Comparison of ENCODE assay signal across 7 mouse cellular contexts in genomic region chr11:69332713-69333253, GRCm38 (mm10). TPM values are rescaled to one million over a fixed set of nuclear protein-coding genes. Genes with fewer than 3 reads are reported as not detected.
DNase-seq lines count a peak whose midpoint lies in the region; ATAC-seq and TF ChIP-seq lines count a peak whose summit lies in the region.

No protein-coding gene starts in this region.

- H3K27ac ChIP-seq in lung, embryonic 14.5 days (ENCODE audit: low read depth) = no peak overlapping the region
- H3K27ac ChIP-seq in forebrain, embryonic 15.5 days (replicated peaks) = peak overlapping the region; percentile 74
- 0 out of 2 replicates have a peak overlapping the region, but pooled peaks have one; percentile 9 for H3K27ac ChIP-seq in limb, embryonic 14.5 days (replicated peaks; ENCODE audit: low read depth, low read length)
- peak overlapping the region; percentile 61; the same call in 1 of the 2 replicates for H3K27ac ChIP-seq in stomach, embryonic 15.5 days

- no peaks in the 10 kb centered on the region; the same call in 1 of the 2 replicates for H3K4me1 ChIP-seq in lung, embryonic 14.5 days (ENCODE audit: insufficient read depth)
- H3K4me1 ChIP-seq in forebrain, embryonic 15.5 days = peaks cover 16% of the 10 kb centered on the region
- H3K4me1 ChIP-seq in limb, embryonic 14.5 days (ENCODE audit: control insufficient read depth, insufficient read depth, low read length) = peaks cover 15% of the 10 kb centered on the region
- peaks cover 15% of the 10 kb centered on the region for H3K4me1 ChIP-seq in stomach, embryonic 15.5 days

- ATAC-seq in lung, embryonic 14.5 days (ENCODE audit: insufficient read depth) = no peak
- ATAC-seq in forebrain, embryonic 15.5 days (replicated peaks) = no peak
- no peak for ATAC-seq in limb, embryonic 14.5 days (ENCODE audit: low FRiP score, low read depth)
- no peak for ATAC-seq in stomach, embryonic 15.5 days (ENCODE audit: insufficient read depth, low FRiP score, low read depth)
- no peak for ATAC-seq in inflammation-experienced regulatory T-cells, adult 6 months

- H3K36me3 ChIP-seq in lung, embryonic 14.5 days (ENCODE audit: insufficient read depth) = no peaks in the 10 kb centered on the region
- H3K36me3 ChIP-seq in forebrain, embryonic 15.5 days = no peaks in the 10 kb centered on the region
- H3K36me3 ChIP-seq in limb, embryonic 14.5 days (ENCODE audit: control insufficient read depth, insufficient read depth, low read length) = no peaks in the 10 kb centered on the region
- no peaks in the 10 kb centered on the region for H3K36me3 ChIP-seq in stomach, embryonic 15.5 days

- no peak for DNase-seq in lung, embryonic 14.5 days
- DNase-seq in lung, postnatal 25 days (ENCODE audit: low spot score) = no peak
- no peak for DNase-seq in limb, embryonic 14.5 days (ENCODE audit: low spot score)
- DNase-seq in ovary, adult 18-20 months (ENCODE audit: low spot score) = no peak

- TF ChIP-seq CTCF in lung, embryonic 14.5 days (IDR thresholded peaks at IDR 0.05; ENCODE audit: low read depth) = no peak

- WGBS in lung, embryonic 14.5 days = 31% methylated on average over 8 of the region's 8 CpGs
- 49% methylated on average over 8 of the region's 8 CpGs for WGBS in forebrain, embryonic 15.5 days
- 23% methylated on average over 8 of the region's 8 CpGs for WGBS in limb, embryonic 14.5 days
- WGBS in stomach, embryonic 15.5 days = 26% methylated on average over 8 of the region's 8 CpGs

- H3K4me3 ChIP-seq in lung, embryonic 14.5 days (ENCODE audit: low read depth, low read length) = no peak overlapping the region
- H3K4me3 ChIP-seq in forebrain, embryonic 15.5 days = peak overlapping the region; percentile 47
- H3K4me3 ChIP-seq in limb, embryonic 14.5 days (replicated peaks; ENCODE audit: low read length) = peak overlapping the region; percentile 51; the same call in 1 of the 2 replicates
- 0 out of 2 replicates have a peak overlapping the region, but pooled peaks have one; percentile 62 for H3K4me3 ChIP-seq in stomach, embryonic 15.5 days (replicated peaks)

- H3K27me3 ChIP-seq in lung, embryonic 14.5 days (ENCODE audit: insufficient read depth, low read length) = peaks cover 3% of the 10 kb centered on the region; the same call in 1 of the 2 replicates
- H3K27me3 ChIP-seq in forebrain, embryonic 15.5 days = no peaks in the 10 kb centered on the region
- H3K27me3 ChIP-seq in limb, embryonic 14.5 days (ENCODE audit: control insufficient read depth, insufficient read depth, low read length) = 0 out of 2 replicates have a peak, but pooled peaks cover under 1% of the 10 kb centered on the region
- H3K27me3 ChIP-seq in stomach, embryonic 15.5 days (replicated peaks) = no peaks in the 10 kb centered on the region

- no peaks in the 10 kb centered on the region for H3K9me3 ChIP-seq in lung, embryonic 14.5 days (ENCODE audit: low read depth, low read length)
- H3K9me3 ChIP-seq in forebrain, embryonic 15.5 days = no peaks in the 10 kb centered on the region
- no peaks in the 10 kb centered on the region for H3K9me3 ChIP-seq in limb, embryonic 14.5 days (ENCODE audit: control insufficient read depth, low read length)
- H3K9me3 ChIP-seq in stomach, embryonic 15.5 days = no peaks in the 10 kb centered on the region

- TF ChIP-seq POLR2A in limb, embryonic 14.5 days (IDR thresholded peaks at IDR 0.05; ENCODE audit: borderline replicate concordance, extremely low read depth, insufficient read depth, insufficient read length) = no peak

- peak overlapping the region; percentile 62 for H3K4me2 ChIP-seq in lung, embryonic 14.5 days
- peak overlapping the region; percentile 62 for H3K4me2 ChIP-seq in forebrain, embryonic 15.5 days (replicated peaks)
- peak overlapping the region; percentile 62 for H3K4me2 ChIP-seq in limb, embryonic 14.5 days (replicated peaks; ENCODE audit: low read depth, low read length, severe bottlenecking)
- H3K4me2 ChIP-seq in stomach, embryonic 15.5 days = peak overlapping the region; percentile 81

- H3K9ac ChIP-seq in lung, embryonic 14.5 days = peak overlapping the region; percentile 47; the same call in 1 of the 2 replicates
- H3K9ac ChIP-seq in forebrain, embryonic 15.5 days (replicated peaks) = peak overlapping the region; percentile 67; the same call in 1 of the 2 replicates
- H3K9ac ChIP-seq in limb, embryonic 14.5 days (ENCODE audit: low read depth, low read length, severe bottlenecking) = peak overlapping the region; percentile 55; the same call in 1 of the 2 replicates
- no peak overlapping the region for H3K9ac ChIP-seq in stomach, embryonic 15.5 days

RNA-seq across cellular contexts. Expression of gene Kcnab3, which starts 6.7 kb away (rescaled TPM):
- 0.89 and 1.3 TPM in 2 replicates for polyA plus RNA-seq in lung, embryonic 14.5 days (2014; fragmentation: Nextera tagmentation; extraction: Ambion mirVana)
- polyA plus RNA-seq in forebrain, embryonic 15.5 days (2015; fragmentation: Nextera tagmentation; extraction: Ambion mirVana) = 5.1 and 6.2 TPM in 2 replicates
- 4.0 and 4.1 TPM in 2 replicates for polyA plus RNA-seq in limb, embryonic 14.5 days (2012; rRNA removed)
- polyA plus RNA-seq in limb, embryonic 14.5 days (2014; fragmentation: Nextera tagmentation; extraction: Ambion mirVana) = 2.0 and 2.2 TPM in 2 replicates
- polyA plus RNA-seq in stomach, embryonic 15.5 days (2015; fragmentation: Nextera tagmentation; extraction: Ambion mirVana) = 1.3 TPM in 2 replicates
- polyA plus RNA-seq in inflammation-experienced regulatory T-cells, adult 6 months (2017; shearing (Covaris generic)) = 1 to 10 TPM in 1 of 3 experiments, under 1 TPM in 2; 0.34 to 2.0 (median 0.99) TPM

RNA-seq across cellular contexts. Expression of gene Rnf227, which starts 7.5 kb away (rescaled TPM):
- polyA plus RNA-seq in lung, embryonic 14.5 days (2014; fragmentation: Nextera tagmentation; extraction: Ambion mirVana) = 15.2 TPM in 2 replicates
- polyA plus RNA-seq in forebrain, embryonic 15.5 days (2015; fragmentation: Nextera tagmentation; extraction: Ambion mirVana) = 115 and 127 TPM in 2 replicates
- 10.5 and 12.2 TPM in 2 replicates for polyA plus RNA-seq in limb, embryonic 14.5 days (2012; rRNA removed)
- 13.6 and 17.8 TPM in 2 replicates for polyA plus RNA-seq in limb, embryonic 14.5 days (2014; fragmentation: Nextera tagmentation; extraction: Ambion mirVana)
- 12.6 and 12.8 TPM in 2 replicates for polyA plus RNA-seq in stomach, embryonic 15.5 days (2015; fragmentation: Nextera tagmentation; extraction: Ambion mirVana)
- 1 to 10 TPM; 2.5 to 5.9 (median 4.8) TPM for polyA plus RNA-seq in inflammation-experienced regulatory T-cells, adult 6 months (2017; shearing (Covaris generic))

RNA-seq across cellular contexts. Expression of gene Trappc1, which starts 9.0 kb away (rescaled TPM):
- 143 and 150 TPM in 2 replicates for polyA plus RNA-seq in lung, embryonic 14.5 days (2014; fragmentation: Nextera tagmentation; extraction: Ambion mirVana)
- polyA plus RNA-seq in forebrain, embryonic 15.5 days (2015; fragmentation: Nextera tagmentation; extraction: Ambion mirVana) = 166 and 170 TPM in 2 replicates
- 92.7 and 93.7 TPM in 2 replicates for polyA plus RNA-seq in limb, embryonic 14.5 days (2012; rRNA removed)
- polyA plus RNA-seq in limb, embryonic 14.5 days (2014; fragmentation: Nextera tagmentation; extraction: Ambion mirVana) = 138 and 144 TPM in 2 replicates
- polyA plus RNA-seq in stomach, embryonic 15.5 days (2015; fragmentation: Nextera tagmentation; extraction: Ambion mirVana) = 146 and 157 TPM in 2 replicates
- 100 to 1,000 TPM; 107 to 109 (median 107) TPM for polyA plus RNA-seq in inflammation-experienced regulatory T-cells, adult 6 months (2017; shearing (Covaris generic))

RNA-seq across cellular contexts. Expression of gene Cntrob, which starts 9.2 kb away (rescaled TPM):
- polyA plus RNA-seq in lung, embryonic 14.5 days (2014; fragmentation: Nextera tagmentation; extraction: Ambion mirVana) = 16.6 and 19.2 TPM in 2 replicates
- polyA plus RNA-seq in forebrain, embryonic 15.5 days (2015; fragmentation: Nextera tagmentation; extraction: Ambion mirVana) = 32.0 and 32.4 TPM in 2 replicates
- polyA plus RNA-seq in limb, embryonic 14.5 days (2012; rRNA removed) = 40.0 and 44.0 TPM in 2 replicates
- 14.6 and 15.7 TPM in 2 replicates for polyA plus RNA-seq in limb, embryonic 14.5 days (2014; fragmentation: Nextera tagmentation; extraction: Ambion mirVana)
- 18.6 and 19.5 TPM in 2 replicates for polyA plus RNA-seq in stomach, embryonic 15.5 days (2015; fragmentation: Nextera tagmentation; extraction: Ambion mirVana)
- 1 to 10 TPM; 7.4 to 9.9 (median 7.5) TPM for polyA plus RNA-seq in inflammation-experienced regulatory T-cells, adult 6 months (2017; shearing (Covaris generic))

RNA-seq across cellular contexts. Expression of gene Chd3, which starts 36.4 kb away (rescaled TPM):
- polyA plus RNA-seq in lung, embryonic 14.5 days (2014; fragmentation: Nextera tagmentation; extraction: Ambion mirVana) = 57.3 and 59.9 TPM in 2 replicates
- 127 and 138 TPM in 2 replicates for polyA plus RNA-seq in forebrain, embryonic 15.5 days (2015; fragmentation: Nextera tagmentation; extraction: Ambion mirVana)
- polyA plus RNA-seq in limb, embryonic 14.5 days (2012; rRNA removed) = 425 and 497 TPM in 2 replicates
- polyA plus RNA-seq in limb, embryonic 14.5 days (2014; fragmentation: Nextera tagmentation; extraction: Ambion mirVana) = 97.8 and 113 TPM in 2 replicates
- 53.4 and 54.0 TPM in 2 replicates for polyA plus RNA-seq in stomach, embryonic 15.5 days (2015; fragmentation: Nextera tagmentation; extraction: Ambion mirVana)
- polyA plus RNA-seq in inflammation-experienced regulatory T-cells, adult 6 months (2017; shearing (Covaris generic)) = 10 to 100 TPM; 30.0 to 68.3 (median 60.9) TPM
